Mouse (Mus musculus) forebrain, embryonic 15.5 days (tissue): ENCODE measurements around the gene Trak2. TPM values are rescaled to one million over a fixed set of nuclear protein-coding genes. Genes with fewer than 3 reads are reported as not detected.
"Not testable (repeated sequence)": the region's sequence is repeated elsewhere in the genome, so short reads cannot be mapped to it uniquely, and the experiment has no call there.

Source experiments
- ATAC-seq: fragments of 200-750 bp; cut with Nextera tagmentation; replicated peaks from 2 replicates; pipeline ENCODE4 v1.8.0; 2017; ENCODE audit warnings: mild to moderate bottlenecking, moderate TSS enrichment, moderate library complexity
- H3K27ac ChIP-seq: fragments of 300-500 bp; sonication (generic); replicated peaks from 2 replicates; pipeline ENCODE4 v1.5.1; 2015; ENCODE audit warnings: mild to moderate bottlenecking, inconsistent platforms
- H3K27me3 ChIP-seq: fragments of 300-500 bp; sonication (generic); 2 replicates; pipeline ENCODE4 v1.6.1; 2015; ENCODE audit warnings: inconsistent platforms
- H3K36me3 ChIP-seq: fragments of 300-500 bp; sonication (generic); 2 replicates; pipeline ENCODE4 v1.6.1; 2015; ENCODE audit warnings: mild to moderate bottlenecking, inconsistent platforms
- H3K4me1 ChIP-seq: fragments of 300-500 bp; sonication (generic); 2 replicates; pipeline ENCODE4 v1.6.1; 2015; ENCODE audit warnings: inconsistent platforms
- H3K4me2 ChIP-seq: fragments of 300-500 bp; sonication (generic); replicated peaks from 2 replicates; pipeline ENCODE4 v1.6.1; 2015; ENCODE audit warnings: mild to moderate bottlenecking, inconsistent platforms
- H3K4me3 ChIP-seq: fragments of 300-500 bp; sonication (generic); 2 replicates; pipeline ENCODE4 v1.5.1; 2015; ENCODE audit warnings: mild to moderate bottlenecking, inconsistent platforms
- H3K9ac ChIP-seq: fragments of 300-500 bp; sonication (generic); replicated peaks from 2 replicates; pipeline ENCODE4 v1.6.1; 2015; ENCODE audit warnings: mild to moderate bottlenecking, inconsistent platforms
- H3K9me3 ChIP-seq: fragments of 300-500 bp; sonication (generic); 2 replicates; pipeline ENCODE4 v1.6.1; 2016; ENCODE audit warnings: inconsistent platforms
- WGBS: fragments of 180-500 bp; shearing (Covaris S2); methylation state at CpG from one replicate; pipeline ENCODE4 v1.1.7; 2015; ENCODE audit warnings: mixed read lengths; 5-methylcytosine and 5-hydroxymethylcytosine counted together
- polyA plus RNA-seq: library from polyadenylated mRNA; unstranded; fragments of >200 nt; fragmentation: Nextera tagmentation; extraction: Ambion mirVana; gene quantifications from 2 replicates; pipeline ENCODE4 v1.2.1, GENCODE M21; 2015

The Trak2 gene
- polyA plus RNA-seq, 1 experiment from 2014 or later: 21.3 TPM

- 96% methylated on average over 12 of the region's 12 CpGs for WGBS
- Histone ChIP-seq H3K27me3 (no peaks in the 10 kb centered on the region), H3K4me1 (no peaks in the 10 kb centered on the region), H3K9me3 (no peaks in the 10 kb centered on the region), H3K4me2 (no peak overlapping the region), H3K36me3 (peaks cover 69% of the 10 kb centered on the region), H3K9ac (no peak overlapping the region), H3K27ac (no peak overlapping the region), H3K4me3 (no peak overlapping the region)
- ATAC-seq: no peak
These were observed 63.5 kb downstream of the Trak2 start for GRCm38 (mm10) chr1:58909636-58910272.

GRCm38 (mm10) chr1:58903681-58904080 lies 69.5 kb downstream of the Trak2 start:
- 86% methylated on average over 9 of the region's 9 CpGs for WGBS
- no peak for ATAC-seq
- Histone ChIP-seq H3K4me2 (no peak overlapping the region), H3K4me3 (no peak overlapping the region), H3K36me3 (peaks cover 52% of the 10 kb centered on the region), H3K27ac (no peak overlapping the region), H3K4me1 (no peaks in the 10 kb centered on the region), H3K9ac (no peak overlapping the region), H3K9me3 (no peaks in the 10 kb centered on the region), H3K27me3 (no peaks in the 10 kb centered on the region)

GRCm38 (mm10) chr1:58897561-58897960 lies 75.7 kb downstream of the Trak2 start:
- H3K9ac ChIP-seq: not testable (repeated sequence)
- 34% methylated on average over 3 of the region's 3 CpGs for WGBS
- peak; percentile 58; the same call in 1 of the 2 replicates for ATAC-seq

GRCm38 (mm10) chr1:58892386-58892785 lies 80.8 kb downstream of the Trak2 start:
- not testable (repeated sequence) for H3K4me1 ChIP-seq, H3K36me3 ChIP-seq, H3K27ac ChIP-seq, H3K4me3 ChIP-seq, H3K4me2 ChIP-seq, H3K27me3 ChIP-seq, H3K9me3 ChIP-seq, H3K9ac ChIP-seq, ATAC-seq
- 86% methylated on average over 8 of the region's 8 CpGs for WGBS

More at GRCm38 (mm10) chr1:58897561-58897960, 75.7 kb downstream of the Trak2 start:
- H3K4me2 ChIP-seq, H3K27me3 ChIP-seq, H3K27ac ChIP-seq, H3K4me3 ChIP-seq, H3K9me3 ChIP-seq, H3K4me1 ChIP-seq: not testable (repeated sequence)
- peaks cover 16% of the 10 kb centered on the region for H3K36me3 ChIP-seq

- H3K36me3 ChIP-seq, H3K9ac ChIP-seq, H3K27me3 ChIP-seq, H3K27ac ChIP-seq, H3K9me3 ChIP-seq, H3K4me3 ChIP-seq, ATAC-seq, H3K4me2 ChIP-seq, H3K4me1 ChIP-seq: not testable (repeated sequence)
- WGBS: 71% methylated on average over 1 of the region's 2 CpGs
These were observed 81.6 kb downstream of the Trak2 start for GRCm38 (mm10) chr1:58891481-58892170.

GRCm38 (mm10) chr1:58890697-58891290 lies 82.4 kb downstream of the Trak2 start:
- not testable (repeated sequence) for H3K4me2 ChIP-seq, H3K4me1 ChIP-seq, H3K4me3 ChIP-seq, H3K36me3 ChIP-seq, H3K9ac ChIP-seq, ATAC-seq, H3K27me3 ChIP-seq, H3K27ac ChIP-seq, H3K9me3 ChIP-seq
- 73% methylated on average over 4 of the region's 5 CpGs for WGBS

GRCm38 (mm10) chr1:58889826-58890546 lies 83.2 kb downstream of the Trak2 start:
- Histone ChIP-seq H3K9me3 (no peaks in the 10 kb centered on the region), H3K27me3 (no peaks in the 10 kb centered on the region), H3K4me3 (no peak overlapping the region), H3K36me3 (no peaks in the 10 kb centered on the region), H3K27ac (no peak overlapping the region), H3K9ac (no peak overlapping the region), H3K4me1 (no peaks in the 10 kb centered on the region), H3K4me2 (no peak overlapping the region)
- 85% methylated on average over 5 of the region's 5 CpGs for WGBS
- ATAC-seq: no peak

GRCm38 (mm10) chr1:58885646-58886045 lies 87.6 kb downstream of the Trak2 start:
- H3K9me3 ChIP-seq: no peaks in the 10 kb centered on the region
- no peak for ATAC-seq
- H3K36me3 ChIP-seq: no peaks in the 10 kb centered on the region
- no peaks in the 10 kb centered on the region for H3K4me1 ChIP-seq
- H3K4me3 ChIP-seq: no peak overlapping the region
- 84% methylated on average over 4 of the region's 4 CpGs for whole genome bisulfite sequencing
- no peak overlapping the region for H3K9ac ChIP-seq
- H3K4me2 ChIP-seq: no peak overlapping the region
- no peaks in the 10 kb centered on the region for H3K27me3 ChIP-seq
- no peak overlapping the region for H3K27ac ChIP-seq

GRCm38 (mm10) chr1:58883279-58883678 lies 90.0 kb downstream of the Trak2 start:
- H3K4me1 ChIP-seq, H3K4me3 ChIP-seq, H3K4me2 ChIP-seq, H3K9ac ChIP-seq, ATAC-seq, H3K27ac ChIP-seq, H3K27me3 ChIP-seq, H3K9me3 ChIP-seq, H3K36me3 ChIP-seq: not testable (repeated sequence)
- 87% methylated on average over 9 of the region's 9 CpGs for WGBS

GRCm38 (mm10) chr1:58879291-58879690 lies 93.9 kb downstream of the Trak2 start:
- not testable (repeated sequence) for ATAC-seq, H3K27me3 ChIP-seq, H3K9me3 ChIP-seq, H3K4me1 ChIP-seq, H3K9ac ChIP-seq, H3K4me2 ChIP-seq, H3K36me3 ChIP-seq, H3K4me3 ChIP-seq, H3K27ac ChIP-seq
- 87% methylated on average over 2 of the region's 2 CpGs for WGBS

- not testable (repeated sequence) for H3K9me3 ChIP-seq, H3K4me3 ChIP-seq, H3K27ac ChIP-seq, H3K27me3 ChIP-seq, H3K4me2 ChIP-seq, H3K36me3 ChIP-seq, H3K9ac ChIP-seq, H3K4me1 ChIP-seq, ATAC-seq
- 87% methylated on average over 4 of the region's 4 CpGs for WGBS
These were observed 96.7 kb downstream of the Trak2 start for GRCm38 (mm10) chr1:58876500-58876899.

GRCm38 (mm10) chr1:58860586-58860985 lies 112.6 kb downstream of the Trak2 start:
- 88% methylated on average over 3 of the region's 3 CpGs for WGBS
- not testable (repeated sequence) for H3K4me2 ChIP-seq, ATAC-seq

More at GRCm38 (mm10) chr1:58860586-58860985, 112.6 kb downstream of the Trak2 start:
- not testable (repeated sequence) for H3K9me3 ChIP-seq, H3K27ac ChIP-seq, H3K4me1 ChIP-seq, H3K36me3 ChIP-seq, H3K27me3 ChIP-seq, H3K9ac ChIP-seq, H3K4me3 ChIP-seq
